ENCODE assay signal across 8 mouse cellular contexts in the genomic region with DNA sequence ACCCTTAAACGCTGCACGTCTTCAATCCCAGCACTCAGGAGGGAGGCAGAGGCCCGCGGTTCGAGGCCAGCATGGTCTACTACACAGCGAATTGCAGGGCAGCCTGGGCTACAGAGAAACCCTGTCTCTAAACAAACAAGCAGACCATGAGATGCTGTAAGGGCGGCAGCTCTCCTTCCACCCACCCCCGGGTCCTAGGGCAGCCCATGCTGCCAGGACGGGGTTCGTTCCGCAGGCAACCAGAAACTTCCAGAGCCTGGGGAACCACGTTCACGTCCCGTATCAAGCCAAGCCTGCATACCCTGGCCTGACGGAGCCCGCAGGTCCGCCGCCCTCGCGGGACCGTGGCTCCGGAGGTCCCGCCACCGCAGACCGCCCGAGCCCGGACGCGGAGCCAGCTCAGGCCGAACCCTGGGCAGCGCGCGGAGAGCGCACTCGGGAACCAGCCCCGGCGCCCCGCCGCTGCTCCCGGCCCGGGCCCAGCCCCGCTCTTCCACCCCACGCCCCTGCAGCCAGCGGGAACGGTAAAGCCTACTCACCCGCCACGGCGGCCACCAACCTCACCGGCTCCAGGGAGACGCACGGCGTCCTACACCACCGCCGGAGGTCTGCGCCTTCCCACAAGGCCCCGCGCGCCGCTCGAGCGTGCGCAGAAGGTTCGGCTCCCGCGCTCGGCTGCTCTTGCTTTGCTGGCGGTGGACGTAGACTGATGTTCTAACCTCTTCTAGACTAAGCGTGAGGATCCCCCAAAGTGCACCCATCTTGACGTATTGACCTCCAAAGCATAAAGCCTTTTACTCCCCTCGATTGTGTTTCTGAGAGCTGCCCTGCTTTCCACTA. TPM values are rescaled to one million over a fixed set of nuclear protein-coding genes. Genes with fewer than 3 reads are reported as not detected.
DNase-seq lines count a peak whose midpoint lies in the region; ATAC-seq lines count a peak whose summit lies in the region.

TSS of gene Rpap3 (minus strand) at position 615 of the 840 bp plus-strand sequence.

- H3K4me2 ChIP-seq in heart, embryonic 14.5 days (ENCODE audit: low read length): peak within 1 kb of the TSS; percentile 89
- H3K4me2 ChIP-seq in liver, embryonic 12.5 days: peak within 1 kb of the TSS; percentile 93
- H3K4me2 ChIP-seq in stomach, embryonic 14.5 days (replicated peaks; ENCODE audit: low read depth, low read length): peak within 1 kb of the TSS; percentile 52

- peak; percentile 75 for ATAC-seq in heart, embryonic 14.5 days (ENCODE audit: insufficient number of reproducible peaks, insufficient read depth, low FRiP score, low read depth)
- ATAC-seq in liver, embryonic 12.5 days: peak; percentile 94
- peak; percentile 93; the same call in 1 of the 2 replicates for ATAC-seq in stomach, embryonic 14.5 days (ENCODE audit: insufficient number of reproducible peaks, insufficient read depth, low FRiP score, low read depth)

- DNase-seq in CD8-positive naive resting alpha-beta T cell, adult 2 months (ENCODE audit: low read depth in 2 of 2, low spot score in 2 of 2): peak; percentile 63 to 75
- DNase-seq in c-Kit-negative CD71-positive TER-119-positive erythroid progenitor cells, embryonic 14.5 days (ENCODE audit: low read depth, low spot score): peak; percentile 61
- DNase-seq in fibroblast of lung, adult 2 months (ENCODE audit: low read depth): peak; percentile 53
- peak; percentile 91 for DNase-seq in kidney, postnatal 14 days
- DNase-seq in natural killer cell, adult 2 months (ENCODE audit: low spot score in 2 of 2): peak; percentile 57 to 68

- H3K9me3 ChIP-seq in heart, embryonic 14.5 days (ENCODE audit: control insufficient read depth, low read length): no peaks in the 10 kb centered on the region
- H3K9me3 ChIP-seq in liver, embryonic 12.5 days (replicated peaks): no peaks in the 10 kb centered on the region
- no peaks in the 10 kb centered on the region for H3K9me3 ChIP-seq in stomach, embryonic 14.5 days (ENCODE audit: control insufficient read depth, low read depth, low read length)

- peaks cover 0 to 8% of the 10 kb centered on the region in 2 experiments; a peak in 1 of 4 replicates for H3K4me1 ChIP-seq in heart, embryonic 14.5 days (ENCODE audit: control insufficient read depth in 2 of 2, insufficient read depth in 2 of 2, low read length in 2 of 2)
- peaks cover 24% of the 10 kb centered on the region for H3K4me1 ChIP-seq in liver, embryonic 12.5 days
- peaks cover 9% of the 10 kb centered on the region for H3K4me1 ChIP-seq in stomach, embryonic 14.5 days (ENCODE audit: control insufficient read depth, insufficient read depth, low read length)

- H3K27me3 ChIP-seq in heart, embryonic 14.5 days (ENCODE audit: control insufficient read depth, insufficient read depth, low read length): no peaks in the 10 kb centered on the region
- peaks cover under 1% of the 10 kb centered on the region; the same call in 1 of the 2 replicates for H3K27me3 ChIP-seq in liver, embryonic 12.5 days (replicated peaks)
- no peaks in the 10 kb centered on the region for H3K27me3 ChIP-seq in stomach, embryonic 14.5 days (ENCODE audit: control insufficient read depth, insufficient read depth, low read length)

- peaks cover 25% of the 10 kb centered on the region for H3K36me3 ChIP-seq in heart, embryonic 14.5 days (ENCODE audit: control insufficient read depth, insufficient read depth, low read length)
- H3K36me3 ChIP-seq in liver, embryonic 12.5 days: peaks cover 33% of the 10 kb centered on the region
- peaks cover 22% of the 10 kb centered on the region for H3K36me3 ChIP-seq in stomach, embryonic 14.5 days (ENCODE audit: control insufficient read depth, insufficient read depth, low read length)

- H3K9ac ChIP-seq in heart, embryonic 14.5 days (ENCODE audit: low read length): peak within 1 kb of the TSS; percentile 88
- H3K9ac ChIP-seq in liver, embryonic 12.5 days: peak within 1 kb of the TSS; percentile 90
- peak within 1 kb of the TSS; percentile 87 for H3K9ac ChIP-seq in stomach, embryonic 14.5 days (replicated peaks; ENCODE audit: low read depth, low read length)

- peak within 1 kb of the TSS; percentile 72 to 80 for H3K4me3 ChIP-seq in heart, embryonic 14.5 days (ENCODE audit: control insufficient read depth in 1 of 2, insufficient read depth in 1 of 2, low read depth in 1 of 2, low read length in 2 of 2)
- peak within 1 kb of the TSS; percentile 88 for H3K4me3 ChIP-seq in liver, embryonic 12.5 days
- peak within 1 kb of the TSS; percentile 98 for H3K4me3 ChIP-seq in stomach, embryonic 14.5 days (ENCODE audit: low read depth, low read length)

- peak within 1 kb of the TSS; percentile 46 to 56; a peak in 3 of 4 replicates for H3K27ac ChIP-seq in heart, embryonic 14.5 days (replicated peaks in 1 of 2; ENCODE audit: control insufficient read depth in 1 of 2, insufficient read depth in 1 of 2, low read depth in 2 of 2, low read length in 2 of 2)
- peak within 1 kb of the TSS; percentile 69 for H3K27ac ChIP-seq in liver, embryonic 12.5 days
- H3K27ac ChIP-seq in stomach, embryonic 14.5 days (ENCODE audit: low read length): peak within 1 kb of the TSS; percentile 48

- WGBS in heart, embryonic 14.5 days: under 1% methylated on average over 71 of the region's 71 CpGs
- WGBS in liver, embryonic 12.5 days (ENCODE audit: insufficient replicate concordance): under 1% methylated on average over 58 of the region's 71 CpGs
- WGBS in stomach, embryonic 14.5 days: under 1% methylated on average over 71 of the region's 71 CpGs

RNA-seq across cellular contexts. Expression of gene Rpap3, which starts in this region (rescaled TPM):
- polyA plus RNA-seq in heart, embryonic 14.5 days (2014; fragmentation: Nextera tagmentation; extraction: Ambion mirVana): 24.2 and 24.7 TPM in 2 replicates
- polyA plus RNA-seq in liver, embryonic 12.5 days (2016; fragmentation: Nextera tagmentation; extraction: Ambion mirVana): 19.5 and 20.0 TPM in 2 replicates
- 32.6 and 34.1 TPM in 2 replicates for polyA plus RNA-seq in stomach, embryonic 14.5 days (2014; fragmentation: Nextera tagmentation; extraction: Ambion mirVana)

Comparison
In these comparisons a context has a peak if more than half of its experiments do, and no peak if none do; other contexts are left out.
1. Peak in every context shown above with its lines: DNase-seq, ATAC-seq, H3K4me3 ChIP-seq and H3K27ac ChIP-seq.